Mouse (Mus musculus) ovary, postnatal 36 days (tissue): ENCODE results near the gene Msh4.

Experiments used
- DNase-seq: peaks from one replicate; pipeline ENCODE4 v3.0.0; 2022; ENCODE audit warnings: low spot score, mixed read lengths

Gene Msh4

GRCm38 (mm10) chr3:153808406-153808805 lies 97.5 kb downstream of the Msh4 start:
- DNase-seq = no peak

- DNase-seq = no peak
Observed at GRCm38 (mm10) chr3:153807444-153808149, 98.3 kb downstream of the Msh4 start.
